Mouse (Mus musculus): ENCODE results near the gene Lrrc20. TPM values are rescaled to one million over a fixed set of nuclear protein-coding genes. Genes with fewer than 3 reads are reported as not detected.

Gene Lrrc20
- polyA plus RNA-seq, 1 experiment from 2014 or later = 13.3 TPM

GRCm38 (mm10) chr10:61535441-61535840, 59.8 kb downstream of the Lrrc20 start:
- H3K4me2 ChIP-seq (ENCODE audit: low read length) = no peak overlapping the region
- peak overlapping the region; percentile 63 to 92 for H3K27ac ChIP-seq (replicated peaks in 1 of 2; ENCODE audit: control insufficient read depth in 1 of 2, insufficient read depth in 1 of 2, low read depth in 2 of 2, low read length in 2 of 2)
- 90% methylated on average over 4 of the region's 4 CpGs for WGBS

GRCm38 (mm10) chr10:61536130-61537035, 60.8 kb downstream of the Lrrc20 start:
- Histone ChIP-seq H3K4me2 (ENCODE audit: low read length) (peak overlapping the region; percentile 51), H3K4me1 (ENCODE audit: control insufficient read depth in 2 of 2, insufficient read depth in 2 of 2, low read length in 2 of 2) (peaks cover 24 to 33% of the 10 kb centered on the region in 2 experiments), H3K9me3 (ENCODE audit: control insufficient read depth, low read length) (no peaks in the 10 kb centered on the region), H3K27ac (replicated peaks in 1 of 2; ENCODE audit: control insufficient read depth in 1 of 2, insufficient read depth in 1 of 2, low read depth in 2 of 2, low read length in 2 of 2) (peak overlapping the region; percentile 63 to 92), H3K4me3 (ENCODE audit: control insufficient read depth in 1 of 2, insufficient read depth in 1 of 2, low read depth in 1 of 2, low read length in 2 of 2) (peak overlapping the region in 1 of 2 experiments; percentile 2; a peak in 1 of 4 replicates), H3K9ac (ENCODE audit: low read length) (peak overlapping the region; percentile 56), H3K36me3 (ENCODE audit: control insufficient read depth, insufficient read depth, low read length) (no peaks in the 10 kb centered on the region), H3K27me3 (ENCODE audit: control insufficient read depth, insufficient read depth, low read length) (no peaks in the 10 kb centered on the region)
- ATAC-seq (ENCODE audit: insufficient number of reproducible peaks, insufficient read depth, low FRiP score, low read depth) = peak; percentile 57
- WGBS = 11% methylated on average over 20 of the region's 20 CpGs

More at GRCm38 (mm10) chr10:61535441-61535840, 59.8 kb downstream of the Lrrc20 start:
- Histone ChIP-seq H3K36me3 (ENCODE audit: control insufficient read depth, insufficient read depth, low read length) (no peaks in the 10 kb centered on the region), H3K27me3 (ENCODE audit: control insufficient read depth, insufficient read depth, low read length) (no peaks in the 10 kb centered on the region), H3K9me3 (ENCODE audit: control insufficient read depth, low read length) (no peaks in the 10 kb centered on the region), H3K9ac (ENCODE audit: low read length) (no peak overlapping the region), H3K4me3 (ENCODE audit: control insufficient read depth in 1 of 2, insufficient read depth in 1 of 2, low read depth in 1 of 2, low read length in 2 of 2) (no peak overlapping the region), H3K4me1 (ENCODE audit: control insufficient read depth in 2 of 2, insufficient read depth in 2 of 2, low read length in 2 of 2) (peaks cover 30 to 41% of the 10 kb centered on the region in 2 experiments)
- ATAC-seq (ENCODE audit: insufficient number of reproducible peaks, insufficient read depth, low FRiP score, low read depth) = no peak

GRCm38 (mm10) chr10:61537036-61537380, 61.4 kb downstream of the Lrrc20 start:
- no peak overlapping the region for H3K4me3 ChIP-seq (ENCODE audit: control insufficient read depth in 1 of 2, insufficient read depth in 1 of 2, low read depth in 1 of 2, low read length in 2 of 2)
- H3K27ac ChIP-seq (replicated peaks in 1 of 2; ENCODE audit: control insufficient read depth in 1 of 2, insufficient read depth in 1 of 2, low read depth in 2 of 2, low read length in 2 of 2) = peak overlapping the region; percentile 63 to 92
- peaks cover 24 to 33% of the 10 kb centered on the region in 2 experiments for H3K4me1 ChIP-seq (ENCODE audit: control insufficient read depth in 2 of 2, insufficient read depth in 2 of 2, low read length in 2 of 2)
- H3K4me2 ChIP-seq (ENCODE audit: low read length) = peak overlapping the region; percentile 51; the same call in 1 of the 2 replicates
- ATAC-seq (ENCODE audit: insufficient number of reproducible peaks, insufficient read depth, low FRiP score, low read depth) = no peak
- 57% methylated on average over 5 of the region's 5 CpGs for WGBS
- H3K27me3 ChIP-seq (ENCODE audit: control insufficient read depth, insufficient read depth, low read length) = no peaks in the 10 kb centered on the region
- no peaks in the 10 kb centered on the region for H3K9me3 ChIP-seq (ENCODE audit: control insufficient read depth, low read length)
- no peaks in the 10 kb centered on the region for H3K36me3 ChIP-seq (ENCODE audit: control insufficient read depth, insufficient read depth, low read length)
- no peak overlapping the region; the same call in 1 of the 2 replicates for H3K9ac ChIP-seq (ENCODE audit: low read length)

- ATAC-seq (ENCODE audit: insufficient number of reproducible peaks, insufficient read depth, low FRiP score, low read depth) = no peak
- H3K9me3 ChIP-seq (ENCODE audit: control insufficient read depth, low read length) = no peaks in the 10 kb centered on the region
- no peak overlapping the region for H3K4me2 ChIP-seq (ENCODE audit: low read length)
- H3K4me1 ChIP-seq (ENCODE audit: control insufficient read depth in 2 of 2, insufficient read depth in 2 of 2, low read length in 2 of 2) = peaks cover 28 to 35% of the 10 kb centered on the region in 2 experiments
- no peak overlapping the region for H3K9ac ChIP-seq (ENCODE audit: low read length)
- no peak overlapping the region for H3K27ac ChIP-seq (replicated peaks in 1 of 2; ENCODE audit: control insufficient read depth in 1 of 2, insufficient read depth in 1 of 2, low read depth in 2 of 2, low read length in 2 of 2)
- no peaks in the 10 kb centered on the region for H3K27me3 ChIP-seq (ENCODE audit: control insufficient read depth, insufficient read depth, low read length)
- no peaks in the 10 kb centered on the region for H3K36me3 ChIP-seq (ENCODE audit: control insufficient read depth, insufficient read depth, low read length)
- WGBS = 67% methylated on average over 4 of the region's 4 CpGs
- no peak overlapping the region for H3K4me3 ChIP-seq (ENCODE audit: control insufficient read depth in 1 of 2, insufficient read depth in 1 of 2, low read depth in 1 of 2, low read length in 2 of 2)
Observed at GRCm38 (mm10) chr10:61538446-61538845, 62.8 kb downstream of the Lrrc20 start.

- Histone ChIP-seq H3K9me3 (ENCODE audit: control insufficient read depth, low read length) (no peaks in the 10 kb centered on the region), H3K36me3 (ENCODE audit: control insufficient read depth, insufficient read depth, low read length) (no peaks in the 10 kb centered on the region), H3K27ac (replicated peaks in 1 of 2; ENCODE audit: control insufficient read depth in 1 of 2, insufficient read depth in 1 of 2, low read depth in 2 of 2, low read length in 2 of 2) (no peak overlapping the region), H3K4me1 (ENCODE audit: control insufficient read depth in 2 of 2, insufficient read depth in 2 of 2, low read length in 2 of 2) (peaks cover 15 to 17% of the 10 kb centered on the region in 2 experiments), H3K4me2 (ENCODE audit: low read length) (no peak overlapping the region), H3K27me3 (ENCODE audit: control insufficient read depth, insufficient read depth, low read length) (no peaks in the 10 kb centered on the region), H3K9ac (ENCODE audit: low read length) (no peak overlapping the region), H3K4me3 (ENCODE audit: control insufficient read depth in 1 of 2, insufficient read depth in 1 of 2, low read depth in 1 of 2, low read length in 2 of 2) (no peak overlapping the region)
- ATAC-seq (ENCODE audit: insufficient number of reproducible peaks, insufficient read depth, low FRiP score, low read depth) = peak; percentile 48; the same call in 1 of the 2 replicates
- 29% methylated on average over 12 of the region's 12 CpGs for WGBS
Observed at GRCm38 (mm10) chr10:61544127-61544862, 68.7 kb downstream of the Lrrc20 start.

- no peaks in the 10 kb centered on the region for H3K9me3 ChIP-seq (ENCODE audit: control insufficient read depth, low read length)
- H3K27ac ChIP-seq (replicated peaks in 1 of 2; ENCODE audit: control insufficient read depth in 1 of 2, insufficient read depth in 1 of 2, low read depth in 2 of 2, low read length in 2 of 2) = no peak overlapping the region
- H3K9ac ChIP-seq (ENCODE audit: low read length) = no peak overlapping the region
- ATAC-seq (ENCODE audit: insufficient number of reproducible peaks, insufficient read depth, low FRiP score, low read depth) = 0 out of 2 replicates have a peak, but pooled peaks have one; percentile 4
- H3K4me2 ChIP-seq (ENCODE audit: low read length) = no peak overlapping the region
- H3K4me3 ChIP-seq (ENCODE audit: control insufficient read depth in 1 of 2, insufficient read depth in 1 of 2, low read depth in 1 of 2, low read length in 2 of 2) = no peak overlapping the region
- H3K27me3 ChIP-seq (ENCODE audit: control insufficient read depth, insufficient read depth, low read length) = no peaks in the 10 kb centered on the region
- no peaks in the 10 kb centered on the region; the same call in 1 of the 2 replicates for H3K36me3 ChIP-seq (ENCODE audit: control insufficient read depth, insufficient read depth, low read length)
- 63% methylated on average over 9 of the region's 9 CpGs for whole genome bisulfite sequencing
- peaks cover 15 to 17% of the 10 kb centered on the region in 2 experiments for H3K4me1 ChIP-seq (ENCODE audit: control insufficient read depth in 2 of 2, insufficient read depth in 2 of 2, low read length in 2 of 2)
Observed at GRCm38 (mm10) chr10:61544863-61545240, 69.3 kb downstream of the Lrrc20 start.

- Histone ChIP-seq H3K9ac (ENCODE audit: low read length) (no peak overlapping the region), H3K27ac (replicated peaks in 1 of 2; ENCODE audit: control insufficient read depth in 1 of 2, insufficient read depth in 1 of 2, low read depth in 2 of 2, low read length in 2 of 2) (no peak overlapping the region), H3K4me3 (ENCODE audit: control insufficient read depth in 1 of 2, insufficient read depth in 1 of 2, low read depth in 1 of 2, low read length in 2 of 2) (no peak overlapping the region), H3K9me3 (ENCODE audit: control insufficient read depth, low read length) (no peaks in the 10 kb centered on the region), H3K4me1 (ENCODE audit: control insufficient read depth in 2 of 2, insufficient read depth in 2 of 2, low read length in 2 of 2) (no peaks in the 10 kb centered on the region), H3K4me2 (ENCODE audit: low read length) (no peak overlapping the region), H3K36me3 (ENCODE audit: control insufficient read depth, insufficient read depth, low read length) (peaks cover 5% of the 10 kb centered on the region; the same call in 1 of the 2 replicates), H3K27me3 (ENCODE audit: control insufficient read depth, insufficient read depth, low read length) (no peaks in the 10 kb centered on the region)
- ATAC-seq (ENCODE audit: insufficient number of reproducible peaks, insufficient read depth, low FRiP score, low read depth) = no peak
- 86% methylated on average over 8 of the region's 8 CpGs for WGBS
Observed at GRCm38 (mm10) chr10:61550106-61550505, 74.5 kb downstream of the Lrrc20 start.
